9 mouse cellular contexts compared by ENCODE assay signal in genomic region chr3:89521503-89521854, GRCm38 (mm10). TPM values are rescaled to one million over a fixed set of nuclear protein-coding genes. Genes with fewer than 3 reads are reported as not detected.
DNase-seq lines count a peak whose midpoint lies in the region; ATAC-seq and TF ChIP-seq lines count a peak whose summit lies in the region.
"Had no signal": no experiment of that assay in that cellular context is flagged by ENCODE, and none has a peak within 500 bp of the region (broad histone marks: within the 10 kb centered on the region; RNA-seq: fewer than 3 reads in every experiment).

No protein-coding gene starts in this region.

- H3K4me1 ChIP-seq in forebrain, embryonic 10.5 days, result peaks cover 45% of the 10 kb centered on the region
- H3K4me1 ChIP-seq in intestine, embryonic 16.5 days (ENCODE audit: control insufficient read depth, insufficient read depth, low read length), result peaks cover 41% of the 10 kb centered on the region
- peaks cover 41% of the 10 kb centered on the region for H3K4me1 ChIP-seq in olfactory bulb, adult 2 months (ENCODE audit: control insufficient read depth, insufficient read depth, low read length)

- no peak for DNase-seq in layer of hippocampus, adult 2 months (ENCODE audit: low spot score in 2 of 2)
- DNase-seq in layer of hippocampus, postnatal 36 days, result no peak
- no peak for DNase-seq in forebrain, embryonic 10.5 days (ENCODE audit: extremely low spot score, low spot score)
- DNase-seq in right cerebral cortex, postnatal 4 days, result no peak
- no peak for DNase-seq in gastrocnemius, postnatal 4 days (ENCODE audit: low spot score in 2 of 2)
- no peak for DNase-seq in embryo, embryonic 9.5 days (ENCODE audit: extremely low spot score)

- WGBS in forebrain, embryonic 10.5 days, result 3% methylated on average over 7 of the region's 7 CpGs
- 6% methylated on average over 7 of the region's 7 CpGs for WGBS in intestine, embryonic 16.5 days
- 0% methylated on average over 7 of the region's 7 CpGs for WGBS in olfactory bulb, adult 2 months

- peak overlapping the region; percentile 73 for H3K4me3 ChIP-seq in layer of hippocampus, adult 2 months
- H3K4me3 ChIP-seq in forebrain, embryonic 10.5 days, result peak overlapping the region; percentile 60
- H3K4me3 ChIP-seq in intestine, embryonic 16.5 days (ENCODE audit: low read length), result peak overlapping the region; percentile 50
- H3K4me3 ChIP-seq in olfactory bulb, adult 2 months (ENCODE audit: insufficient read depth, low read depth, low read length), result peak overlapping the region; percentile 51

- TF ChIP-seq POLR2A in olfactory bulb, adult 2 months (IDR thresholded peaks at IDR 0.05; ENCODE audit: insufficient read depth, low read depth, low read length), result no peak

- H3K27ac ChIP-seq in layer of hippocampus, adult 2 months, result peak overlapping the region; percentile 84
- H3K27ac ChIP-seq in forebrain, embryonic 10.5 days, result no peak overlapping the region
- no peak overlapping the region for H3K27ac ChIP-seq in intestine, embryonic 16.5 days (ENCODE audit: low read length)
- no peak overlapping the region; the same call in 1 of the 2 replicates for H3K27ac ChIP-seq in olfactory bulb, adult 2 months (ENCODE audit: insufficient read depth, low read depth, low read length)

- ATAC-seq in intestine, embryonic 16.5 days, result no peak

- H3K36me3 ChIP-seq in forebrain, embryonic 10.5 days (replicated peaks), result no peaks in the 10 kb centered on the region
- no peaks in the 10 kb centered on the region for H3K36me3 ChIP-seq in intestine, embryonic 16.5 days (ENCODE audit: control insufficient read depth, insufficient read depth, low read length)

- H3K27me3 ChIP-seq in forebrain, embryonic 10.5 days (ENCODE audit: poor library complexity, severe bottlenecking), result peaks cover 61% of the 10 kb centered on the region
- peaks cover 17% of the 10 kb centered on the region; the same call in 1 of the 2 replicates for H3K27me3 ChIP-seq in intestine, embryonic 16.5 days (replicated peaks; ENCODE audit: control insufficient read depth, insufficient read depth, low read length)

- no peak for TF ChIP-seq CTCF in layer of hippocampus, adult 2 months (conservative IDR thresholded peaks at IDR 0.05)
- TF ChIP-seq CTCF in olfactory bulb, adult 2 months (IDR thresholded peaks at IDR 0.05; ENCODE audit: insufficient read depth, low read depth, low read length), result no peak

- H3K9me3 ChIP-seq in forebrain, embryonic 10.5 days, result peaks cover 10% of the 10 kb centered on the region; the same call in 1 of the 2 replicates
- H3K9me3 ChIP-seq in intestine, embryonic 16.5 days (ENCODE audit: control insufficient read depth, low read length), result 0 out of 2 replicates have a peak, but pooled peaks cover 2% of the 10 kb centered on the region

- peak overlapping the region; percentile 56 for H3K9ac ChIP-seq in intestine, embryonic 16.5 days (ENCODE audit: low read depth, low read length)

- H3K4me2 ChIP-seq in intestine, embryonic 16.5 days (ENCODE audit: low read depth, low read length), result peak overlapping the region; percentile 93

RNA-seq across cellular contexts. Expression of gene Kcnn3, which starts 1.5 kb away (rescaled TPM):
- 10 to 100 TPM; 25.6 to 29.1 TPM for total RNA-seq in layer of hippocampus, adult 2 months (2021)
- total RNA-seq in layer of hippocampus, postnatal 36 days (2021), result 10 to 100 TPM; 24.4 to 29.0 TPM
- polyA plus RNA-seq in forebrain, embryonic 10.5 days (2016; fragmentation: Nextera tagmentation; extraction: Ambion mirVana), result 0.81 and 0.92 TPM in 2 replicates
- 3.8 and 4.1 TPM in 2 replicates for polyA plus RNA-seq in intestine, embryonic 16.5 days (2015; fragmentation: Nextera tagmentation; extraction: Ambion mirVana)
- polyA plus RNA-seq in olfactory bulb, adult 2 months (2012; ENCODE audit: insufficient read depth, insufficient read length, low replicate concordance, missing spikeins), result not detected in 2 replicates
- total RNA-seq in gastrocnemius, postnatal 4 days (2021), result 10 to 100 TPM; 13.6 to 16.5 TPM
- total RNA-seq: MEL had no signal
